Mouse (Mus musculus) ES-Bruce4 (cell line): ENCODE measurements at regions not wholly inside any gene's neighbourhood (a gene's known extent, or its start where the extent isn't known, plus 50 kb on each side); places are given as distances from the start of the nearest gene placed in this dataset.

Source experiments
- H3K27ac ChIP-seq: 2 replicates; pipeline ENCODE4 v1.5.1; 2012; ENCODE audit warnings: low read length, inconsistent platforms; ENCODE audit not compliant: insufficient read depth
- H3K27me3 ChIP-seq: 2 replicates; pipeline ENCODE4 v1.6.1; 2012; ENCODE audit warnings: mild to moderate bottlenecking, low read length, inconsistent platforms; ENCODE audit not compliant: control insufficient read depth, poor library complexity, insufficient read depth, severe bottlenecking
- H3K36me3 ChIP-seq: 2 replicates; pipeline ENCODE4 v1.6.1; 2012; ENCODE audit warnings: inconsistent platforms, mild to moderate bottlenecking, low read length, moderate library complexity; ENCODE audit not compliant: control insufficient read depth, poor library complexity, insufficient read depth, severe bottlenecking
- H3K4me1 ChIP-seq: one replicate; pipeline ENCODE4 v1.8.1; 2011; ENCODE audit warnings: low read length; ENCODE audit not compliant: control insufficient read depth, insufficient read depth
- H3K4me3 ChIP-seq: 2 replicates; pipeline ENCODE4 v1.5.1; 2011; ENCODE audit warnings: low read depth, mild to moderate bottlenecking, low read length
- H3K9ac ChIP-seq: 2 replicates; pipeline ENCODE4 v1.6.1; 2012; ENCODE audit warnings: low read depth, mild to moderate bottlenecking, inconsistent platforms; ENCODE audit not compliant: poor library complexity, severe bottlenecking
- H3K9me3 ChIP-seq: replicated peaks from 2 replicates; pipeline ENCODE4 v1.6.1; 2012; ENCODE audit warnings: mild to moderate bottlenecking, low read length, inconsistent platforms; ENCODE audit not compliant: control insufficient read depth, poor library complexity, insufficient read depth, severe bottlenecking
- CTCF ChIP-seq: IDR thresholded peaks from one replicate; pipeline ENCODE4 v1.8.1; 2011; ENCODE audit warnings: low read depth, low read length
- EP300 ChIP-seq: IDR thresholded peaks from 2 replicates; pipeline ENCODE4 v1.6.1; 2011; ENCODE audit warnings: low read depth, low read length; ENCODE audit not compliant: insufficient read depth
- POLR2A ChIP-seq: IDR thresholded peaks from one replicate; pipeline ENCODE4 v1.8.1; 2011; ENCODE audit warnings: low read length; ENCODE audit not compliant: insufficient read depth

- TF ChIP-seq POLR2A (no peak), CTCF (peak; percentile 28)
- no peaks in the 10 kb centered on the region for H3K36me3 ChIP-seq
- no peak overlapping the region for H3K27ac ChIP-seq
- H3K4me1 ChIP-seq, result no peaks in the 10 kb centered on the region
- no peak overlapping the region for H3K9ac ChIP-seq
- H3K27me3 ChIP-seq, result no peaks in the 10 kb centered on the region
- H3K9me3 ChIP-seq, result no peaks in the 10 kb centered on the region
- no peak overlapping the region for H3K4me3 ChIP-seq
These were observed 223.0 kb downstream of the Nkx6-1 start for GRCm38 (mm10) chr5:101441782-101442181.

GRCm38 (mm10) chr5:101437666-101438299 lies 227.0 kb downstream of the Nkx6-1 start:
- Histone ChIP-seq H3K36me3 (no peaks in the 10 kb centered on the region), H3K27ac (no peak overlapping the region), H3K4me1 (no peaks in the 10 kb centered on the region), H3K9me3 (no peaks in the 10 kb centered on the region), H3K9ac (no peak overlapping the region), H3K27me3 (no peaks in the 10 kb centered on the region; the same call in 1 of the 2 replicates), H3K4me3 (no peak overlapping the region)
- TF ChIP-seq EP300 (no peak), CTCF (no peak), POLR2A (no peak)

DNA sequence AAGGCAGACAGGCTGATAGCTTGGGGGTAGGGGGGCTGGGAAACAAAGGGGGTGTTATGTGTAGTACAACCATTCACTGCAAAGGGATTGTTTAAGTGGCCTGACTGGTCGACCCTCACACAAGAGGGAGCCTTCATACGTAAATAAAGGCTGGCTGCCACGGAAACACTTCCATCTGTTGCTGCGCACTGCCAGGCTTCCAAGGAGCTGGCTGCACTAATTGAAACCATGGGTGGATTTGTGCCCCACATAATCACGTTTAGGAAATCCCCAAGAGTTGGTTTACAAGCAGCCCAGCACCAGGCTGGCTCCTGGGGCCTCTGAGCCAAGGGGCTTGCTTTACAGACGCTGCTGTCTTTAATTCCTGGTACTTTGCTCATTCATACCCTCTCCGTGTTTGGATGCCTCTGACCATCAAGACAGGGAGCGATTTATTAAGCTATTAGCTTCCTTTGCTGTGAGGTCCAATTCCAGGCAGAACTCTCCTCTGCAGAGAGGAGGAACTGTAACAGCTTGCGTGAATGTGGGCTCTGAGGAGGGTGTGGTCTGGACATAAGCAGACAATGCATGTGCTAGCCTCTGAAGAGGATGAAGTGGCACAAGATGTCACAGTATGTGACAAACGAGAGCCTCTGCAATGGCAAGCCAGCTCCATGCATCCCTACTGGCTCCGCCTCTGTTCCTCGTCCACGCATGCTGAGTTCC lies 238.6 kb downstream of the Nkx6-1 start:
- TF ChIP-seq CTCF, result no peak
- TF ChIP-seq POLR2A, result no peak
- TF ChIP-seq EP300, result peak; percentile 68
- H3K27me3 ChIP-seq, result no peaks in the 10 kb centered on the region
- H3K9ac ChIP-seq, result no peak overlapping the region
- H3K4me1 ChIP-seq, result peaks cover 4% of the 10 kb centered on the region
- no peak overlapping the region for H3K4me3 ChIP-seq
- H3K9me3 ChIP-seq, result no peaks in the 10 kb centered on the region
- H3K27ac ChIP-seq, result no peak overlapping the region
- no peaks in the 10 kb centered on the region for H3K36me3 ChIP-seq

- TF ChIP-seq POLR2A, result no peak
- TF ChIP-seq CTCF, result no peak
- TF ChIP-seq EP300, result no peak
These were observed 280.5 kb downstream of the Nkx6-1 start for GRCm38 (mm10) chr5:101384316-101384715.

GRCm38 (mm10) chr5:101381361-101381760 lies 283.4 kb downstream of the Nkx6-1 start:
- no peaks in the 10 kb centered on the region for H3K4me1 ChIP-seq
- H3K27ac ChIP-seq, result no peak overlapping the region
- no peak overlapping the region for H3K9ac ChIP-seq
- no peaks in the 10 kb centered on the region for H3K36me3 ChIP-seq
- no peak for TF ChIP-seq POLR2A
- no peaks in the 10 kb centered on the region for H3K27me3 ChIP-seq
- no peaks in the 10 kb centered on the region for H3K9me3 ChIP-seq
- H3K4me3 ChIP-seq, result no peak overlapping the region

More at GRCm38 (mm10) chr5:101384316-101384715, 280.5 kb downstream of the Nkx6-1 start:
- Histone ChIP-seq H3K4me3 (no peak overlapping the region), H3K27me3 (no peaks in the 10 kb centered on the region), H3K4me1 (no peaks in the 10 kb centered on the region), H3K9ac (no peak overlapping the region), H3K36me3 (no peaks in the 10 kb centered on the region), H3K27ac (no peak overlapping the region), H3K9me3 (no peaks in the 10 kb centered on the region)

DNA sequence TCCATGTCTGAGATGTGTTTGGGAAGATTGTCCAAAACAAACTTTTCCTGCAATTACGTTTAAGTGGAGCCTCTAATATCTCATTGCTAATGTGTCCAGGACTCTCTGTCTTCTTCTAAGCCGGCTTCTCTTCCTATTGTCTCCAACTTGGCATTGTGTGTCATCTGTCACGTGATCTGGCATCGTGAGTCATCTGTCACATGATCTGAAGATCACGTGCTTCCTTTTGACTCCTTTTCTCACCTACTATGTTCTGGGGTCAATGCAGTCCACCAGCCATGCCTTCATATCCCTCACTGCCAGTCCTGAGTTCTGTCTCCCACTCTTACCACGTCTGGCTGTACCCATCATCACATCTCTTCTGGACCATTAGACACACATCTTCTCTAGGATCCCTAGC lies 288.1 kb downstream of the Nkx6-1 start:
- H3K27me3 ChIP-seq, result no peaks in the 10 kb centered on the region
- H3K27ac ChIP-seq, result no peak overlapping the region
- H3K36me3 ChIP-seq, result no peaks in the 10 kb centered on the region
- no peak overlapping the region for H3K9ac ChIP-seq
- no peaks in the 10 kb centered on the region for H3K4me1 ChIP-seq
- H3K9me3 ChIP-seq, result no peaks in the 10 kb centered on the region
- TF ChIP-seq CTCF, result no peak
- TF ChIP-seq POLR2A, result no peak
- TF ChIP-seq EP300, result no peak
- no peak overlapping the region for H3K4me3 ChIP-seq
